Comparison of ENCODE assay signal across 35 mouse cellular contexts in the genomic region with DNA sequence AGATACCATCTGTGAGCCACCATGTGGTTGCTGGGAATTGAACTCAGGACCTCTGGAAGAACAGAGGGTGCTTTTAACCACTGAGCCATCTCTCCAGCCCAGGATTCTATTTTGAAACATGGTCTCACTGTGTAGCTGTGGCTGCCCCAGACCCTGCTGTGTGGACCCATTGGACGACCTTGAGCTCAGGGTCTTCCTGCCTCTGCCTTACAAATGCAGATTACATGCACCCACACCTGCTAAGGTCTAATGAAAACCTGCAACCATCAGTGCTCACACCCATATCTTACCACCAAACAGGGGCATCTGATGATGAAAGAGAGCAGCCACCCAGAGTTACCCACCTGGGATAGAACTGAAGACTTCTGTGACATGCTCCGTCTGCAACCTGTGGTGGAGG. TPM values are rescaled to one million over a fixed set of nuclear protein-coding genes. Genes with fewer than 3 reads are reported as not detected.
A peak's percentile ranks its signal among the peaks of the same experiment; 100 is the strongest.
DNase-seq lines count a peak whose midpoint lies in the region; ATAC-seq and TF ChIP-seq lines count a peak whose summit lies in the region.
"Had no signal": no experiment of that assay in that cellular context is flagged by ENCODE, and none has a peak within 500 bp of the region (broad histone marks: within the 10 kb centered on the region; RNA-seq: fewer than 3 reads in every experiment).

No protein-coding gene starts in this region.

- peak overlapping the region; percentile 6 for H3K4me3 ChIP-seq in megakaryocyte, embryonic 14.5 days (replicated peaks)
- no peak overlapping the region for H3K4me3 ChIP-seq in ES-Bruce4 (ENCODE audit: low read depth, low read length)
- no peak overlapping the region for H3K4me3 ChIP-seq in hindbrain, embryonic 10.5 days
- H3K4me3 ChIP-seq: forebrain, embryonic 10.5 days; forebrain, embryonic 13.5 days; heart, embryonic 12.5 days; heart, embryonic 15.5 days had no signal

- no peak overlapping the region for H3K9ac ChIP-seq in ES-Bruce4 (ENCODE audit: low read depth, poor library complexity, severe bottlenecking)
- H3K9ac ChIP-seq: heart, embryonic 12.5 days; heart, embryonic 15.5 days; hindbrain, embryonic 14.5 days had no signal

- no peak for TF ChIP-seq CTCF in ES-Bruce4 (IDR thresholded peaks at IDR 0.05; ENCODE audit: low read depth, low read length)

- H3K27ac ChIP-seq in ES-Bruce4 (ENCODE audit: insufficient read depth, low read length), result no peak overlapping the region
- H3K27ac ChIP-seq in hindbrain, embryonic 10.5 days, result no peak overlapping the region
- H3K27ac ChIP-seq: forebrain, embryonic 10.5 days; forebrain, embryonic 13.5 days; heart, embryonic 15.5 days; hindbrain, embryonic 14.5 days; hindbrain, postnatal 0 days had no signal

- TF ChIP-seq POLR2A in ES-Bruce4 (IDR thresholded peaks at IDR 0.05; ENCODE audit: insufficient read depth, low read length), result no peak

- no peaks in the 10 kb centered on the region for H3K9me3 ChIP-seq in megakaryocyte, embryonic 14.5 days
- no peaks in the 10 kb centered on the region for H3K9me3 ChIP-seq in ES-Bruce4 (replicated peaks; ENCODE audit: control insufficient read depth, insufficient read depth, low read length, poor library complexity, severe bottlenecking)
- no peaks in the 10 kb centered on the region for H3K9me3 ChIP-seq in hindbrain, embryonic 10.5 days
- H3K9me3 ChIP-seq: forebrain, embryonic 10.5 days; forebrain, embryonic 13.5 days; heart, embryonic 12.5 days; heart, embryonic 15.5 days had no signal

- H3K4me1 ChIP-seq in megakaryocyte, embryonic 14.5 days, result peaks cover 65% of the 10 kb centered on the region
- H3K4me1 ChIP-seq in ES-Bruce4 (ENCODE audit: control insufficient read depth, insufficient read depth, low read length), result no peaks in the 10 kb centered on the region
- H3K4me1 ChIP-seq in hindbrain, embryonic 10.5 days (replicated peaks), result no peaks in the 10 kb centered on the region
- H3K4me1 ChIP-seq: forebrain, embryonic 10.5 days; forebrain, embryonic 13.5 days; heart, embryonic 15.5 days had no signal

- intact Hi-C loops in left cerebral cortex, postnatal 36 days (cut with DNase I), result no loop called here

- H3K27me3 ChIP-seq in megakaryocyte, embryonic 14.5 days (replicated peaks), result no peaks in the 10 kb centered on the region
- H3K27me3 ChIP-seq in ES-Bruce4 (ENCODE audit: control insufficient read depth, insufficient read depth, low read length, poor library complexity, severe bottlenecking), result no peaks in the 10 kb centered on the region
- no peaks in the 10 kb centered on the region for H3K27me3 ChIP-seq in hindbrain, embryonic 10.5 days (ENCODE audit: insufficient read depth, poor library complexity, severe bottlenecking)
- H3K27me3 ChIP-seq: CH12.LX; forebrain, embryonic 13.5 days; heart, embryonic 12.5 days; heart, embryonic 15.5 days had no signal

- 0 out of 2 replicates have a peak, but pooled peaks have one; percentile 15 for TF ChIP-seq EP300 in ES-Bruce4 (IDR thresholded peaks at IDR 0.05; ENCODE audit: insufficient read depth, low read depth, low read length)

- H3K36me3 ChIP-seq in megakaryocyte, embryonic 14.5 days (replicated peaks; ENCODE audit: low read length), result peaks cover 96% of the 10 kb centered on the region
- no peaks in the 10 kb centered on the region; the same call in 1 of the 2 replicates for H3K36me3 ChIP-seq in ES-Bruce4 (ENCODE audit: control insufficient read depth, insufficient read depth, low read length, poor library complexity, severe bottlenecking)
- H3K36me3 ChIP-seq in hindbrain, embryonic 10.5 days, result peaks cover 97% of the 10 kb centered on the region

- no peak for ATAC-seq in megakaryocyte, adult 5-6 weeks (ENCODE audit: poor library complexity, severe bottlenecking)
- ATAC-seq: forebrain, embryonic 13.5 days; forebrain, embryonic 16.5 days; hindbrain, postnatal 0 days; inflammation-experienced regulatory T-cells, adult 6 months; intestine, embryonic 16.5 days had no signal

- whole genome bisulfite sequencing in hindbrain, embryonic 10.5 days, result 89% methylated on average over 2 of the region's 2 CpGs

- peak; percentile 65 for DNase-seq in R1 (ENCODE audit: low read depth, low spot score)
- no peak for DNase-seq in hindbrain, embryonic 10.5 days (ENCODE audit: low spot score)
- no peak for DNase-seq in left cerebral cortex, postnatal 36 days (ENCODE audit: low spot score in 2 of 2)
- DNase-seq: adrenal gland, postnatal 14 days; B cell, adult 2 months; cerebellum, adult 11-12 months; cerebellum, adult 8-10 months; cerebellum, postnatal 14 days; gastrocnemius, postnatal 10 days; gastrocnemius, postnatal 36 days; heart, postnatal 10 days; heart, postnatal 36 days; kidney, adult 18-20 months had no signal

RNA-seq across cellular contexts. Expression of gene Carhsp1, which starts 15.7 kb away (rescaled TPM):
- polyA plus RNA-seq in megakaryocyte, embryonic 14.5 days (2012; ENCODE audit: insufficient read depth, low replicate concordance), result 7.1 and 8.5 TPM in 2 replicates
- 18.1 and 21.9 TPM in 2 replicates for total RNA-seq in megakaryocyte, adult 5-6 weeks (2015)
- 27.1 and 29.6 TPM in 2 replicates for total RNA-seq in megakaryocyte, adult 5-6 weeks (2017)
- 63.1 and 65.8 TPM in 2 replicates for polyA plus RNA-seq in ES-Bruce4 (2011; ENCODE audit: insufficient read depth, insufficient read length, low read depth, missing spikeins)
- polyA plus RNA-seq in hindbrain, embryonic 10.5 days (2016; fragmentation: Nextera tagmentation; extraction: Ambion mirVana), result 187 and 235 TPM in 2 replicates
- total RNA-seq in left cerebral cortex, postnatal 36 days (2021), result 10 to 100 TPM; 15.6 to 20.2 TPM

RNA-seq across cellular contexts. Expression of gene Tmem186, which starts 18.7 kb away (rescaled TPM):
- polyA plus RNA-seq in megakaryocyte, embryonic 14.5 days (2012; ENCODE audit: insufficient read depth, low replicate concordance), result 1.3 and 2.5 TPM in 2 replicates
- total RNA-seq in megakaryocyte, adult 5-6 weeks (2015), result 4.2 and 4.7 TPM in 2 replicates
- total RNA-seq in megakaryocyte, adult 5-6 weeks (2017), result 6.6 and 8.0 TPM in 2 replicates
- polyA plus RNA-seq in ES-Bruce4 (2011; ENCODE audit: insufficient read depth, insufficient read length, low read depth, missing spikeins), result 17.1 and 17.5 TPM in 2 replicates
- polyA plus RNA-seq in hindbrain, embryonic 10.5 days (2016; fragmentation: Nextera tagmentation; extraction: Ambion mirVana), result 22.8 and 23.8 TPM in 2 replicates
- total RNA-seq in left cerebral cortex, postnatal 36 days (2021), result 10 to 100 TPM; 12.0 to 13.4 TPM

RNA-seq across cellular contexts. Expression of gene Pmm2, which starts 18.8 kb away (rescaled TPM):
- 5.6 and 29.3 TPM in 2 replicates for polyA plus RNA-seq in megakaryocyte, embryonic 14.5 days (2012; ENCODE audit: insufficient read depth, low replicate concordance)
- total RNA-seq in megakaryocyte, adult 5-6 weeks (2015), result 44.8 and 52.5 TPM in 2 replicates
- total RNA-seq in megakaryocyte, adult 5-6 weeks (2017), result 55.3 and 62.6 TPM in 2 replicates
- 20.9 and 25.2 TPM in 2 replicates for polyA plus RNA-seq in ES-Bruce4 (2011; ENCODE audit: insufficient read depth, insufficient read length, low read depth, missing spikeins)
- 45.3 and 48.9 TPM in 2 replicates for polyA plus RNA-seq in hindbrain, embryonic 10.5 days (2016; fragmentation: Nextera tagmentation; extraction: Ambion mirVana)
- 10 to 100 TPM; 24.3 to 50.5 TPM for total RNA-seq in left cerebral cortex, postnatal 36 days (2021)

RNA-seq across cellular contexts. Expression of gene Gm5767, which starts 24.3 kb away (rescaled TPM):
- not detected in 2 replicates for polyA plus RNA-seq in megakaryocyte, embryonic 14.5 days (2012; ENCODE audit: insufficient read depth, low replicate concordance)
- total RNA-seq in megakaryocyte, adult 5-6 weeks (2015), result not detected in 2 replicates
- not detected in 2 replicates for total RNA-seq in megakaryocyte, adult 5-6 weeks (2017)
- not detected in 2 replicates for polyA plus RNA-seq in ES-Bruce4 (2011; ENCODE audit: insufficient read depth, insufficient read length, low read depth, missing spikeins)
- polyA plus RNA-seq in hindbrain, embryonic 10.5 days (2016; fragmentation: Nextera tagmentation; extraction: Ambion mirVana), result not detected in 2 replicates
- total RNA-seq in left cerebral cortex, postnatal 36 days (2021), result not detected
- total RNA-seq: adrenal gland, adult 18-20 months; adrenal gland, postnatal 14 days; CH12.LX; gastrocnemius, adult 18-20 months; gastrocnemius, postnatal 10 days; gastrocnemius, postnatal 36 days; granulocyte monocyte progenitor cell, adult 5-6 weeks; heart, adult 8-10 months; heart, postnatal 10 days; heart, postnatal 36 days; hindbrain, postnatal 0 days; MEL had no signal
- polyA plus RNA-seq: brain, embryonic 14.5 days; embryonic facial prominence, embryonic 11.5 days; embryonic facial prominence, embryonic 14.5 days; forebrain, embryonic 13.5 days; forebrain, embryonic 16.5 days; heart, embryonic 12.5 days; heart, embryonic 15.5 days; hindbrain, embryonic 11.5 days; hindbrain, postnatal 0 days; inflammation-experienced regulatory T-cells, adult 6 months; intestine, embryonic 16.5 days had no signal
